Mouse (Mus musculus) liver, embryonic 16.5 days (tissue): Measurements from ENCODE around the gene Gm37240. TPM values are rescaled to one million over a fixed set of nuclear protein-coding genes. Genes with fewer than 3 reads are reported as not detected.

Source experiments
- ATAC-seq: fragments of 200-750 bp; cut with Nextera tagmentation; 2 replicates; pipeline ENCODE4 v1.8.0; 2017; ENCODE audit warnings: low read depth, mild to moderate bottlenecking, moderate number of reproducible peaks, moderate library complexity
- H3K27ac ChIP-seq: fragments of 300-500 bp; sonication (generic); 2 replicates; pipeline ENCODE4 v1.5.1; 2014; ENCODE audit warnings: mild to moderate bottlenecking, low read length
- H3K27me3 ChIP-seq: fragments of 300-500 bp; sonication (generic); 2 replicates; pipeline ENCODE4 v1.6.1; 2014; ENCODE audit warnings: low read depth, low read length, mixed read lengths; ENCODE audit not compliant: control insufficient read depth, insufficient read depth
- H3K36me3 ChIP-seq: fragments of 300-500 bp; sonication (generic); 2 replicates; pipeline ENCODE4 v1.6.1; 2014; ENCODE audit warnings: mild to moderate bottlenecking; ENCODE audit not compliant: control insufficient read depth, insufficient read depth
- H3K4me1 ChIP-seq: fragments of 300-500 bp; sonication (generic); 2 replicates; pipeline ENCODE4 v1.6.1; 2014; ENCODE audit warnings: low read depth, low read length, mixed read lengths; ENCODE audit not compliant: control insufficient read depth
- H3K4me2 ChIP-seq: fragments of 300-500 bp; sonication (generic); 2 replicates; pipeline ENCODE4 v1.6.1; 2014; ENCODE audit warnings: low read depth, low read length, mixed read lengths
- H3K4me3 ChIP-seq: fragments of 300-500 bp; sonication (generic); 2 replicates; pipeline ENCODE4 v1.5.1; 2014; ENCODE audit warnings: low read depth, mild to moderate bottlenecking, low read length
- H3K9ac ChIP-seq: fragments of 300-500 bp; sonication (generic); 2 replicates; pipeline ENCODE4 v1.6.1; 2014; ENCODE audit warnings: low read depth, low read length
- H3K9me3 ChIP-seq: fragments of 300-500 bp; sonication (generic); replicated peaks from 2 replicates; pipeline ENCODE4 v1.6.1; 2016; ENCODE audit warnings: low read length; ENCODE audit not compliant: control insufficient read depth
- WGBS: fragments of 180-500 bp; shearing (Covaris S2); extraction: QIAGEN DNeasy Blood & Tissue Kit; methylation state at CpG from one replicate; pipeline ENCODE4 v1.1.7; 2014; ENCODE audit not compliant: insufficient replicate concordance; 5-methylcytosine and 5-hydroxymethylcytosine counted together
- polyA plus RNA-seq: library from polyadenylated mRNA; unstranded; fragments of >200 nt; fragmentation: Nextera tagmentation; extraction: Ambion mirVana; gene quantifications from 2 replicates; pipeline ENCODE4 v1.2.1, GENCODE M21; 2015

Gene Gm37240
- polyA plus RNA-seq, 1 experiment from 2014 or later, result 0.65 TPM

GRCm38 (mm10) chr3:85496146-85496545 is 391.2 kb downstream of the Gm37240 start:
- H3K4me1 ChIP-seq, result no peaks in the 10 kb centered on the region
- H3K27ac ChIP-seq, result no peak overlapping the region
- 66% methylated on average over 4 of the region's 4 CpGs for WGBS
- no peaks in the 10 kb centered on the region for H3K36me3 ChIP-seq
- no peak for ATAC-seq
- H3K9me3 ChIP-seq, result no peaks in the 10 kb centered on the region
- no peaks in the 10 kb centered on the region for H3K27me3 ChIP-seq
- no peak overlapping the region for H3K4me3 ChIP-seq
- no peak overlapping the region for H3K4me2 ChIP-seq
- no peak overlapping the region for H3K9ac ChIP-seq

GRCm38 (mm10) chr3:85493796-85494195 is 393.5 kb downstream of the Gm37240 start:
- H3K27ac ChIP-seq, result no peak overlapping the region
- no peak overlapping the region for H3K4me2 ChIP-seq
- no peaks in the 10 kb centered on the region for H3K36me3 ChIP-seq
- H3K9me3 ChIP-seq, result no peaks in the 10 kb centered on the region
- H3K9ac ChIP-seq, result no peak overlapping the region
- 62% methylated on average over 8 of the region's 8 CpGs for WGBS
- no peaks in the 10 kb centered on the region for H3K27me3 ChIP-seq
- no peaks in the 10 kb centered on the region for H3K4me1 ChIP-seq
- no peak for ATAC-seq
- H3K4me3 ChIP-seq, result no peak overlapping the region

GRCm38 (mm10) chr3:85490204-85490603 is 397.1 kb downstream of the Gm37240 start:
- no peaks in the 10 kb centered on the region for H3K36me3 ChIP-seq
- WGBS, result 63% methylated on average over 3 of the region's 3 CpGs
- no peaks in the 10 kb centered on the region for H3K9me3 ChIP-seq
- no peaks in the 10 kb centered on the region for H3K27me3 ChIP-seq
- ATAC-seq, result no peak
- no peak overlapping the region for H3K4me3 ChIP-seq
- H3K4me2 ChIP-seq, result no peak overlapping the region
- H3K27ac ChIP-seq, result no peak overlapping the region
- no peak overlapping the region for H3K9ac ChIP-seq
- no peaks in the 10 kb centered on the region for H3K4me1 ChIP-seq

GRCm38 (mm10) chr3:85487379-85487778 is 399.9 kb downstream of the Gm37240 start:
- Histone ChIP-seq H3K36me3 (no peaks in the 10 kb centered on the region), H3K27ac (no peak overlapping the region), H3K27me3 (no peaks in the 10 kb centered on the region), H3K9me3 (no peaks in the 10 kb centered on the region), H3K4me2 (no peak overlapping the region), H3K4me3 (no peak overlapping the region), H3K9ac (no peak overlapping the region), H3K4me1 (no peaks in the 10 kb centered on the region)
- no peak for ATAC-seq
- 59% methylated on average over 6 of the region's 6 CpGs for whole genome bisulfite sequencing

- no peak overlapping the region for H3K4me2 ChIP-seq
- 46% methylated on average over 3 of the region's 3 CpGs for WGBS
Observed at GRCm38 (mm10) chr3:85485536-85486190, 401.7 kb downstream of the Gm37240 start.

GRCm38 (mm10) chr3:85482636-85483035 is 404.7 kb downstream of the Gm37240 start:
- WGBS, result 31% methylated on average over 5 of the region's 5 CpGs
- Histone ChIP-seq H3K4me1 (no peaks in the 10 kb centered on the region), H3K9me3 (no peaks in the 10 kb centered on the region), H3K4me3 (no peak overlapping the region), H3K9ac (no peak overlapping the region), H3K27ac (no peak overlapping the region), H3K27me3 (no peaks in the 10 kb centered on the region), H3K36me3 (no peaks in the 10 kb centered on the region), H3K4me2 (no peak overlapping the region)
- ATAC-seq, result no peak

More at GRCm38 (mm10) chr3:85485536-85486190, 401.7 kb downstream of the Gm37240 start:
- no peaks in the 10 kb centered on the region for H3K9me3 ChIP-seq
- H3K4me3 ChIP-seq, result no peak overlapping the region
- H3K4me1 ChIP-seq, result no peaks in the 10 kb centered on the region
- H3K9ac ChIP-seq, result no peak overlapping the region
- H3K27me3 ChIP-seq, result no peaks in the 10 kb centered on the region
- H3K36me3 ChIP-seq, result no peaks in the 10 kb centered on the region
- ATAC-seq, result no peak
- no peak overlapping the region for H3K27ac ChIP-seq

DNA sequence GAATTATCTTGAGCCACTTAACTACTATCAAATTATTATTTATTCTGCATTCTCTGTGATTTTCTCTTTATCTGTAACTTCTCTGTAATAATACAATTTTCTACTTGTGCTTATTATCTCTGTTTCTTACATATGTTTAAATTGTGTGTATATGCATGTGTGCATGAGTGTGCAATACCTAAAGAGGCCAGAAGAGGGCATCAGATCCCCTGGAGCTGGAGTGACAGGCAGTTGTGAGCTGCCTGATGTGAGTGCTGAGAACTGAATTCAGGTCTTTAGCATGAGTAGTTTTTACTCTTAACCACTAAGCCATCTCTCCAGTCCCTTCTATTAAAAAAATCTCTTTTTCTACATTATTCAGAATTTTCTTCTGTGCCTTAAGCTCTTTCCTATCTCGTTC is 406.7 kb downstream of the Gm37240 start:
- Histone ChIP-seq H3K9me3 (no peaks in the 10 kb centered on the region), H3K36me3 (no peaks in the 10 kb centered on the region), H3K9ac (no peak overlapping the region), H3K4me2 (no peak overlapping the region), H3K4me1 (no peaks in the 10 kb centered on the region), H3K4me3 (no peak overlapping the region), H3K27ac (no peak overlapping the region), H3K27me3 (no peaks in the 10 kb centered on the region)
- ATAC-seq, result no peak
- 68% methylated on average over 1 of the region's 1 CpGs for WGBS

GRCm38 (mm10) chr3:85478731-85479130 is 408.6 kb downstream of the Gm37240 start:
- Histone ChIP-seq H3K27ac (no peak overlapping the region), H3K36me3 (no peaks in the 10 kb centered on the region), H3K4me3 (no peak overlapping the region), H3K27me3 (no peaks in the 10 kb centered on the region), H3K4me2 (no peak overlapping the region), H3K9me3 (no peaks in the 10 kb centered on the region), H3K9ac (no peak overlapping the region), H3K4me1 (no peaks in the 10 kb centered on the region)
- WGBS, result 73% methylated on average over 8 of the region's 8 CpGs
- no peak for ATAC-seq

DNA sequence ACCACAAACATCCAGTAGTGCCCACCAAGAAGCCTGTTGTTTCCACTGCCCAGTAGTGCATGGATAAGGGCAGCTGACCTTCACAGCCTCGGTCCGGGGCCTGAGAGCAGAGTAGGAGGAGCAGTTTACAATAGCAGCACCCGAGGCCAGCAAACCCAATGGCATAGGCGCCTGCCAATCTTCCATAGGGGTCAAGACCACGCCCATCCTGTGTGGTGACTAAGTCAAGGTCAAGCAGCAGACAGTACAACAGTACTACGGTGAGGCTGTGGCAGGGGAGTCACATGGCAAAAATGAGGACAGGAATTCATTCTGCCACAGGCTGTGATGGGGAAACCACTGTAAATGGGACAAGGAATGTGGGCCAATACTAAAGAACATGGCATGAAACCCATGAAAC is 417.6 kb downstream of the Gm37240 start:
- Histone ChIP-seq H3K9ac (no peak overlapping the region), H3K27ac (no peak overlapping the region), H3K27me3 (no peaks in the 10 kb centered on the region), H3K9me3 (no peaks in the 10 kb centered on the region), H3K4me3 (no peak overlapping the region), H3K4me1 (no peaks in the 10 kb centered on the region), H3K4me2 (no peak overlapping the region), H3K36me3 (no peaks in the 10 kb centered on the region)
- no peak for ATAC-seq
- WGBS, result 49% methylated on average over 6 of the region's 6 CpGs
